Mouse (Mus musculus): ENCODE measurements at regions not wholly inside any gene's neighbourhood (a gene's known extent, or its start where the extent isn't known, plus 50 kb on each side); places are given as distances from the start of the nearest gene placed in this dataset.

GRCm38 (mm10) chr16:55421569-55422342 lies 124.0 kb upstream of the Zpld1 start:
- 34% methylated on average over 7 of the region's 7 CpGs for WGBS
- H3K9me3 ChIP-seq: no peaks in the 10 kb centered on the region
- no peak overlapping the region for H3K4me2 ChIP-seq
- no peak overlapping the region for H3K9ac ChIP-seq
- H3K36me3 ChIP-seq: no peaks in the 10 kb centered on the region
- H3K27ac ChIP-seq (replicated peaks): no peak overlapping the region
- H3K4me3 ChIP-seq: no peak overlapping the region
- H3K4me1 ChIP-seq: 0 out of 2 replicates have a peak, but pooled peaks cover 7% of the 10 kb centered on the region
- no peaks in the 10 kb centered on the region for H3K27me3 ChIP-seq (replicated peaks)
- ATAC-seq (ENCODE audit: extremely low read depth, insufficient number of reproducible peaks, low FRiP score, low TSS enrichment): no peak

GRCm38 (mm10) chr16:55420876-55421568 lies 123.2 kb upstream of the Zpld1 start:
- no peak for ATAC-seq (ENCODE audit: extremely low read depth, insufficient number of reproducible peaks, low FRiP score, low TSS enrichment)
- no peak overlapping the region for H3K27ac ChIP-seq (replicated peaks)
- 69% methylated on average over 4 of the region's 4 CpGs for WGBS

GRCm38 (mm10) chr16:55418871-55419270 lies 121.1 kb upstream of the Zpld1 start:
- Histone ChIP-seq H3K4me2 (no peak overlapping the region), H3K9ac (no peak overlapping the region), H3K27me3 (replicated peaks) (no peaks in the 10 kb centered on the region), H3K4me1 (0 out of 2 replicates have a peak, but pooled peaks cover 7% of the 10 kb centered on the region), H3K4me3 (no peak overlapping the region), H3K36me3 (no peaks in the 10 kb centered on the region), H3K27ac (replicated peaks) (no peak overlapping the region), H3K9me3 (no peaks in the 10 kb centered on the region)
- ATAC-seq (ENCODE audit: extremely low read depth, insufficient number of reproducible peaks, low FRiP score, low TSS enrichment): no peak
- 83% methylated on average over 3 of the region's 3 CpGs for WGBS

More at GRCm38 (mm10) chr16:55420876-55421568, 123.2 kb upstream of the Zpld1 start:
- 0 out of 2 replicates have a peak, but pooled peaks cover 7% of the 10 kb centered on the region for H3K4me1 ChIP-seq
- H3K27me3 ChIP-seq (replicated peaks): no peaks in the 10 kb centered on the region
- H3K4me2 ChIP-seq: no peak overlapping the region
- H3K36me3 ChIP-seq: no peaks in the 10 kb centered on the region
- H3K9ac ChIP-seq: no peak overlapping the region
- H3K9me3 ChIP-seq: no peaks in the 10 kb centered on the region
- H3K4me3 ChIP-seq: no peak overlapping the region

- no peaks in the 10 kb centered on the region for H3K36me3 ChIP-seq
- H3K9me3 ChIP-seq: no peaks in the 10 kb centered on the region
- H3K4me2 ChIP-seq: no peak overlapping the region
- no peak overlapping the region for H3K4me3 ChIP-seq
- ATAC-seq (ENCODE audit: extremely low read depth, insufficient number of reproducible peaks, low FRiP score, low TSS enrichment): no peak
- no peak overlapping the region for H3K27ac ChIP-seq (replicated peaks)
- no peaks in the 10 kb centered on the region for H3K27me3 ChIP-seq (replicated peaks)
- no peak overlapping the region for H3K9ac ChIP-seq
- no peaks in the 10 kb centered on the region for H3K4me1 ChIP-seq
Observed at GRCm38 (mm10) chr16:55400818-55401217, 103.0 kb upstream of the Zpld1 start.

- H3K36me3 ChIP-seq: no peaks in the 10 kb centered on the region
- WGBS: 63% methylated on average over 3 of the region's 3 CpGs
- no peaks in the 10 kb centered on the region for H3K4me1 ChIP-seq
- no peak overlapping the region for H3K4me3 ChIP-seq
- ATAC-seq (ENCODE audit: extremely low read depth, insufficient number of reproducible peaks, low FRiP score, low TSS enrichment): no peak
- H3K27me3 ChIP-seq (replicated peaks): no peaks in the 10 kb centered on the region
- H3K27ac ChIP-seq (replicated peaks): no peak overlapping the region
- H3K9ac ChIP-seq: no peak overlapping the region
- H3K4me2 ChIP-seq: no peak overlapping the region
- H3K9me3 ChIP-seq: no peaks in the 10 kb centered on the region
Observed at GRCm38 (mm10) chr16:55394864-55395263, 97.1 kb upstream of the Zpld1 start.

- H3K4me1 ChIP-seq: no peaks in the 10 kb centered on the region
- H3K9ac ChIP-seq: no peak overlapping the region
- no peak overlapping the region for H3K4me3 ChIP-seq
- 61% methylated on average over 7 of the region's 7 CpGs for WGBS
- no peak overlapping the region for H3K27ac ChIP-seq (replicated peaks)
- no peaks in the 10 kb centered on the region for H3K36me3 ChIP-seq
- H3K4me2 ChIP-seq: no peak overlapping the region
- ATAC-seq (ENCODE audit: extremely low read depth, insufficient number of reproducible peaks, low FRiP score, low TSS enrichment): no peak
- H3K27me3 ChIP-seq (replicated peaks): no peaks in the 10 kb centered on the region
- no peaks in the 10 kb centered on the region for H3K9me3 ChIP-seq
Observed at GRCm38 (mm10) chr16:55390400-55390799, 92.6 kb upstream of the Zpld1 start.

GRCm38 (mm10) chr16:55379996-55380395 lies 82.2 kb upstream of the Zpld1 start:
- H3K4me3 ChIP-seq: no peak overlapping the region
- H3K9ac ChIP-seq: no peak overlapping the region
- H3K27ac ChIP-seq (replicated peaks): no peak overlapping the region
- H3K4me1 ChIP-seq: 0 out of 2 replicates have a peak, but pooled peaks cover 4% of the 10 kb centered on the region
- no peaks in the 10 kb centered on the region for H3K27me3 ChIP-seq (replicated peaks)
- WGBS: 77% methylated on average over 7 of the region's 7 CpGs
- H3K4me2 ChIP-seq: no peak overlapping the region
- H3K36me3 ChIP-seq: no peaks in the 10 kb centered on the region
- no peak for ATAC-seq (ENCODE audit: extremely low read depth, insufficient number of reproducible peaks, low FRiP score, low TSS enrichment)
- no peaks in the 10 kb centered on the region for H3K9me3 ChIP-seq

- Histone ChIP-seq H3K4me2 (no peak overlapping the region), H3K9ac (no peak overlapping the region), H3K4me3 (no peak overlapping the region), H3K27ac (replicated peaks) (no peak overlapping the region), H3K4me1 (0 out of 2 replicates have a peak, but pooled peaks cover 4% of the 10 kb centered on the region), H3K9me3 (no peaks in the 10 kb centered on the region), H3K36me3 (no peaks in the 10 kb centered on the region), H3K27me3 (replicated peaks) (no peaks in the 10 kb centered on the region)
- ATAC-seq (ENCODE audit: extremely low read depth, insufficient number of reproducible peaks, low FRiP score, low TSS enrichment): no peak
Observed at GRCm38 (mm10) chr16:55379189-55379588, 81.4 kb upstream of the Zpld1 start.

- no peak overlapping the region for H3K9ac ChIP-seq
- H3K9me3 ChIP-seq: no peaks in the 10 kb centered on the region
- 53% methylated on average over 3 of the region's 3 CpGs for WGBS
- H3K4me2 ChIP-seq: no peak overlapping the region
- 0 out of 2 replicates have a peak, but pooled peaks cover 4% of the 10 kb centered on the region for H3K4me1 ChIP-seq
- H3K27ac ChIP-seq (replicated peaks): no peak overlapping the region
- H3K27me3 ChIP-seq (replicated peaks): no peaks in the 10 kb centered on the region
- H3K36me3 ChIP-seq: no peaks in the 10 kb centered on the region
- no peak for ATAC-seq (ENCODE audit: extremely low read depth, insufficient number of reproducible peaks, low FRiP score, low TSS enrichment)
- H3K4me3 ChIP-seq: no peak overlapping the region
Observed at GRCm38 (mm10) chr16:55378701-55379100, 80.9 kb upstream of the Zpld1 start.

- Histone ChIP-seq H3K4me3 (no peak overlapping the region), H3K27me3 (replicated peaks) (no peaks in the 10 kb centered on the region), H3K4me1 (0 out of 2 replicates have a peak, but pooled peaks cover 4% of the 10 kb centered on the region), H3K9me3 (no peaks in the 10 kb centered on the region), H3K36me3 (no peaks in the 10 kb centered on the region), H3K27ac (replicated peaks) (no peak overlapping the region), H3K9ac (no peak overlapping the region), H3K4me2 (no peak overlapping the region)
- no peak for ATAC-seq (ENCODE audit: extremely low read depth, insufficient number of reproducible peaks, low FRiP score, low TSS enrichment)
- WGBS: 89% methylated on average over 3 of the region's 3 CpGs
Observed at GRCm38 (mm10) chr16:55375922-55376321, 78.1 kb upstream of the Zpld1 start.

- no peak for ATAC-seq (ENCODE audit: extremely low read depth, insufficient number of reproducible peaks, low FRiP score, low TSS enrichment)
- Histone ChIP-seq H3K4me1 (no peaks in the 10 kb centered on the region), H3K4me3 (no peak overlapping the region), H3K27me3 (replicated peaks) (no peaks in the 10 kb centered on the region), H3K27ac (replicated peaks) (no peak overlapping the region), H3K9ac (no peak overlapping the region), H3K4me2 (no peak overlapping the region), H3K36me3 (no peaks in the 10 kb centered on the region), H3K9me3 (no peaks in the 10 kb centered on the region)
- 51% methylated on average over 4 of the region's 4 CpGs for WGBS
Observed at GRCm38 (mm10) chr16:55357686-55358085, 59.9 kb upstream of the Zpld1 start.
